Mouse (Mus musculus): ENCODE results near the gene Lsamp.

DNA sequence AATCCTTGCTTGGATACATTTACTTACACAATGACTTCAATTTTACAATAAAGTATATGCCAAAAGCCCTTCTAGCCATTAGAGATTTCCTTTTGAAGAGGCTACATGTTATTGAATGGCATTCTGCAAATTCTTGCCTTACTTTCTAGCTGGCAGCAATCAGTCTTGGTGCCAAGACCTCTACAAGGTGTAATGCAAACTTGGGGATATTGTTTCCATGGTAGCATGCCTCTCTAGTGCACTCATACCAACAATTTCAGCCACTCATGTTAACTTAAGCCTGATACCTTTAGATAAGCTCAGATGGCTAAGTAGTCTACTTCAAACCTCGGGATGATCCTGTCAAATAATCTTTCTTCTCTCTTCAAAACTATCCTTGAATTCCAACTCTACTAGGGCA is 11.4 kb upstream of the Lsamp start:
- no peak for TF ChIP-seq CTCF (IDR thresholded peaks at IDR 0.05; ENCODE audit: control insufficient read depth, insufficient read depth, insufficient replicate concordance, low read depth, low read length)
- no peak for TF ChIP-seq POLR2A (IDR thresholded peaks at IDR 0.05; ENCODE audit: control insufficient read depth, low read depth, low read length)
